Mouse (Mus musculus): ENCODE results near the gene Atxn1.

DNA sequence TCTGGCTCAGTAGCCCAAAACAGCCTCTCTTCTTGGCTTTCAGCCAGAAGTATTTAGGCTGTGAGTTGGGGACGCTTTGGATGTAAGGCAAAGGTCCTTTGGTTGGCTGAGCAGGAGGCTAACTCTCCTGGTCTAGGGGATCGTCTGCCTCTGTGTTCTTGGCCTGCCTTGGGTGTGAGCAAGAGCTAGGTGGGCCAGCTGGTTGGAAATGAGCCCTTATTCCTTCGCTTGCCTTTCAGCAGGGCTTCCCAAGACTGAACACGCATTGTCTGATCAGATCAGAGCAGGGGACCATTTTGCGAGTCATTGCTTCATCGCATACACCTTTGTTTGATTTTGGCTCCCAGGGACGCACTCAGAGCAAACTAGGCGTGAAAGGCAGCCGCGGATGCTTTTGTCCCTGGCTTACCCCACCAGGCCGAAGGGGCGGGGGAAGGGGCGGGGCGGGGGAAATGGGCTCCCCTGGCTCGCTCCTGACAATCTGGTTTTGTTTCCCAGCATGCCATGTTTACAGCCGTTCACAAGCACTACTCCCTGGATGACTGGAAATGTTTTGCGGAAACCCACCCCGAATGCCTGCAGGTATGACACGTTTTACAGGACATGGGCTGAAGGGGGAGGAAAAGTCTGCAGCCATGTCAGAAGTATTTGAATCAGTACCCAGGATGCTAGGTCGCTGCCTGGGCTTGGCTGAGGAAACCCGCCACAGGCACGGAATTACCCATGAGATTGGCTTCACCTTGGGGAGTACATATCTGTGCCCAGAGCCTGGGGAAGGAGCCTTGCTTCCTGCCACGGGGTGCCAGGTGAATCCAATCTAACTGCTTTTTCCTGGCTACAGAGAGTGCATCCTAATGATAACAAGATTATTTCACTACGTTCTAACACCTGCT lies 448.1 kb downstream of the Atxn1 start:
- no peak for TF ChIP-seq POLR2A (IDR thresholded peaks at IDR 0.05; ENCODE audit: insufficient read depth, low read depth, low read length)
- TF ChIP-seq CTCF (IDR thresholded peaks at IDR 0.05), result no peak

All from heart, adult 2 months (tissue).